Mouse (Mus musculus): ENCODE data around the gene Vcp. TPM values are rescaled to one million over a fixed set of nuclear protein-coding genes. Genes with fewer than 3 reads are reported as not detected.

The Vcp gene
- polyA plus RNA-seq, 1 experiment, result 130 TPM

GRCm38 (mm10) chr4:43019176-43019575 lies 18.9 kb upstream of the Vcp start:
- Histone ChIP-seq H3K36me3 (ENCODE audit: control insufficient read depth, insufficient read depth, low read length) (peaks cover 1% of the 10 kb centered on the region; the same call in 1 of the 2 replicates), H3K27ac (ENCODE audit: insufficient read depth, low read depth, low read length) (no peak overlapping the region), H3K4me1 (ENCODE audit: control insufficient read depth, insufficient read depth, low read length) (no peaks in the 10 kb centered on the region), H3K4me3 (ENCODE audit: insufficient read depth, low read depth, low read length) (no peak overlapping the region), H3K27me3 (replicated peaks; ENCODE audit: control insufficient read depth, insufficient read depth, low read length) (no peaks in the 10 kb centered on the region)
- 85% methylated on average over 10 of the region's 10 CpGs for WGBS
- no peak for DNase-seq
- TF ChIP-seq POLR2A (IDR thresholded peaks at IDR 0.05; ENCODE audit: low read depth, low read length) (no peak), CTCF (conservative IDR thresholded peaks at IDR 0.05; ENCODE audit: insufficient read depth, insufficient read length, low read depth, low read length) (no peak)

GRCm38 (mm10) chr4:43018156-43018555 lies 17.8 kb upstream of the Vcp start:
- no peak overlapping the region for H3K4me3 ChIP-seq (ENCODE audit: insufficient read depth, low read depth, low read length)
- no peaks in the 10 kb centered on the region for H3K4me1 ChIP-seq (ENCODE audit: control insufficient read depth, insufficient read depth, low read length)
- no peak for TF ChIP-seq POLR2A (IDR thresholded peaks at IDR 0.05; ENCODE audit: low read depth, low read length)
- no peak for TF ChIP-seq CTCF (conservative IDR thresholded peaks at IDR 0.05; ENCODE audit: insufficient read depth, insufficient read length, low read depth, low read length)
- no peak overlapping the region for H3K27ac ChIP-seq (ENCODE audit: insufficient read depth, low read depth, low read length)
- DNase-seq, result no peak
- peaks cover 1% of the 10 kb centered on the region; the same call in 1 of the 2 replicates for H3K36me3 ChIP-seq (ENCODE audit: control insufficient read depth, insufficient read depth, low read length)
- WGBS, result 85% methylated on average over 4 of the region's 4 CpGs
- H3K27me3 ChIP-seq (replicated peaks; ENCODE audit: control insufficient read depth, insufficient read depth, low read length), result no peaks in the 10 kb centered on the region

GRCm38 (mm10) chr4:43012091-43012490 lies 11.8 kb upstream of the Vcp start:
- H3K36me3 ChIP-seq (ENCODE audit: control insufficient read depth, insufficient read depth, low read length), result no peaks in the 10 kb centered on the region
- WGBS, result 91% methylated on average over 1 of the region's 1 CpGs
- TF ChIP-seq POLR2A (IDR thresholded peaks at IDR 0.05; ENCODE audit: low read depth, low read length) (no peak), CTCF (conservative IDR thresholded peaks at IDR 0.05; ENCODE audit: insufficient read depth, insufficient read length, low read depth, low read length) (no peak)

GRCm38 (mm10) chr4:43010161-43011038 lies 10.1 kb upstream of the Vcp start, which contains the start of gene Fancg:
Fancg (minus strand) TSS chr4:43010506.
- TF ChIP-seq CTCF (conservative IDR thresholded peaks at IDR 0.05; ENCODE audit: insufficient read depth, insufficient read length, low read depth, low read length) (no peak), POLR2A (IDR thresholded peaks at IDR 0.05; ENCODE audit: low read depth, low read length) (no peak)
- peak; percentile 90 for DNase-seq
- H3K27ac ChIP-seq (ENCODE audit: insufficient read depth, low read depth, low read length), result no peak within 1 kb of the TSS

More at GRCm38 (mm10) chr4:43012091-43012490, 11.8 kb upstream of the Vcp start:
- H3K4me1 ChIP-seq (ENCODE audit: control insufficient read depth, insufficient read depth, low read length), result peaks cover 4% of the 10 kb centered on the region; the same call in 1 of the 2 replicates
- no peak overlapping the region for H3K4me3 ChIP-seq (ENCODE audit: insufficient read depth, low read depth, low read length)
- H3K27ac ChIP-seq (ENCODE audit: insufficient read depth, low read depth, low read length), result no peak overlapping the region
- no peaks in the 10 kb centered on the region for H3K27me3 ChIP-seq (replicated peaks; ENCODE audit: control insufficient read depth, insufficient read depth, low read length)
- DNase-seq, result no peak

GRCm38 (mm10) chr4:43005765-43006164 lies 5.5 kb upstream of the Vcp start:
- H3K27ac ChIP-seq (ENCODE audit: insufficient read depth, low read depth, low read length), result no peak overlapping the region
- peaks cover 17% of the 10 kb centered on the region; the same call in 1 of the 2 replicates for H3K4me1 ChIP-seq (ENCODE audit: control insufficient read depth, insufficient read depth, low read length)
- H3K36me3 ChIP-seq (ENCODE audit: control insufficient read depth, insufficient read depth, low read length), result no peaks in the 10 kb centered on the region
- TF ChIP-seq CTCF (conservative IDR thresholded peaks at IDR 0.05; ENCODE audit: insufficient read depth, insufficient read length, low read depth, low read length) (peak; percentile 39; the same call in 1 of the 2 replicates), POLR2A (IDR thresholded peaks at IDR 0.05; ENCODE audit: low read depth, low read length) (no peak)
- 50% methylated on average over 2 of the region's 2 CpGs for WGBS
- peak; percentile 75 for DNase-seq
- H3K4me3 ChIP-seq (ENCODE audit: insufficient read depth, low read depth, low read length), result no peak overlapping the region
- no peaks in the 10 kb centered on the region for H3K27me3 ChIP-seq (replicated peaks; ENCODE audit: control insufficient read depth, insufficient read depth, low read length)

More at GRCm38 (mm10) chr4:43010161-43011038, 10.1 kb upstream of the Vcp start, which contains the start of gene Fancg:
- H3K4me3 ChIP-seq (ENCODE audit: insufficient read depth, low read depth, low read length), result peak within 1 kb of the TSS; percentile 91
- H3K4me1 ChIP-seq (ENCODE audit: control insufficient read depth, insufficient read depth, low read length), result peaks cover 4% of the 10 kb centered on the region; the same call in 1 of the 2 replicates
- no peaks in the 10 kb centered on the region for H3K27me3 ChIP-seq (replicated peaks; ENCODE audit: control insufficient read depth, insufficient read depth, low read length)
- no peaks in the 10 kb centered on the region for H3K36me3 ChIP-seq (ENCODE audit: control insufficient read depth, insufficient read depth, low read length)
- under 1% methylated on average over 37 of the region's 37 CpGs for WGBS

GRCm38 (mm10) chr4:43004951-43005350 lies 4.6 kb upstream of the Vcp start:
- 96% methylated on average over 3 of the region's 3 CpGs for WGBS
- Histone ChIP-seq H3K36me3 (ENCODE audit: control insufficient read depth, insufficient read depth, low read length) (no peaks in the 10 kb centered on the region), H3K27ac (ENCODE audit: insufficient read depth, low read depth, low read length) (no peak overlapping the region), H3K4me1 (ENCODE audit: control insufficient read depth, insufficient read depth, low read length) (peaks cover 20% of the 10 kb centered on the region; the same call in 1 of the 2 replicates), H3K4me3 (ENCODE audit: insufficient read depth, low read depth, low read length) (no peak overlapping the region), H3K27me3 (replicated peaks; ENCODE audit: control insufficient read depth, insufficient read depth, low read length) (no peaks in the 10 kb centered on the region)
- TF ChIP-seq CTCF (conservative IDR thresholded peaks at IDR 0.05; ENCODE audit: insufficient read depth, insufficient read length, low read depth, low read length) (no peak), POLR2A (IDR thresholded peaks at IDR 0.05; ENCODE audit: low read depth, low read length) (no peak)
- no peak for DNase-seq
